Mouse (Mus musculus) midbrain, embryonic 11.5 days (tissue): ENCODE measurements around the gene Crtac1. TPM values are rescaled to one million over a fixed set of nuclear protein-coding genes. Genes with fewer than 3 reads are reported as not detected.

Source experiments
- ATAC-seq: fragments of 200-750 bp; cut with Nextera tagmentation; 2 replicates; pipeline ENCODE4 v1.8.0; 2017; ENCODE audit warnings: moderate TSS enrichment, moderate library complexity; ENCODE audit not compliant: low FRiP score
- DNase-seq: peaks from one replicate; pipeline ENCODE4 v3.0.0; 2015; ENCODE audit warnings: low spot score; ENCODE audit errors: missing footprints
- H3K27ac ChIP-seq: fragments of 300-500 bp; sonication (generic); 2 replicates; pipeline ENCODE4 v1.5.1; 2014; ENCODE audit warnings: low read depth, low read length
- H3K27me3 ChIP-seq: fragments of 300-500 bp; sonication (generic); 2 replicates; pipeline ENCODE4 v1.6.1; 2014; ENCODE audit warnings: mild to moderate bottlenecking, low read length, moderate library complexity, mixed read lengths; ENCODE audit not compliant: control insufficient read depth, insufficient read depth
- H3K36me3 ChIP-seq: fragments of 300-500 bp; sonication (generic); 2 replicates; pipeline ENCODE4 v1.6.1; 2014; ENCODE audit warnings: mild to moderate bottlenecking, low read length, moderate library complexity, mixed read lengths; ENCODE audit not compliant: control insufficient read depth, insufficient read depth
- H3K4me1 ChIP-seq: fragments of 300-500 bp; sonication (generic); 2 replicates; pipeline ENCODE4 v1.6.1; 2014; ENCODE audit warnings: low read length; ENCODE audit not compliant: control insufficient read depth, insufficient read depth
- H3K4me2 ChIP-seq: fragments of 300-500 bp; sonication (generic); 2 replicates; pipeline ENCODE4 v1.6.1; 2014; ENCODE audit warnings: mild to moderate bottlenecking, moderate library complexity
- H3K4me3 ChIP-seq: fragments of 300-500 bp; sonication (generic); 2 replicates; pipeline ENCODE4 v1.5.1; 2014; ENCODE audit warnings: low read depth, low read length
- H3K9ac ChIP-seq: fragments of 300-500 bp; sonication (generic); 2 replicates; pipeline ENCODE4 v1.6.1; 2014; ENCODE audit warnings: low read length
- H3K9me3 ChIP-seq: fragments of 300-500 bp; sonication (generic); 2 replicates; pipeline ENCODE4 v1.6.1; 2016; ENCODE audit warnings: low read length; ENCODE audit not compliant: control insufficient read depth
- WGBS: fragments of 180-500 bp; shearing (Covaris S2); extraction: QIAGEN DNeasy Blood & Tissue Kit; methylation state at CpG from one replicate; pipeline ENCODE4 v1.1.7; 2014; 5-methylcytosine and 5-hydroxymethylcytosine counted together
- polyA plus RNA-seq: library from polyadenylated mRNA; unstranded; fragments of >200 nt; fragmentation: Nextera tagmentation; extraction: Ambion mirVana; gene quantifications from 2 replicates; pipeline ENCODE4 v1.2.1, GENCODE M21; 2014

The Crtac1 gene
- polyA plus RNA-seq, 1 experiment from 2014 or later, result 3.3 TPM

- H3K4me3 ChIP-seq, result no peak overlapping the region
- DNase-seq, result peak; percentile 90
- whole genome bisulfite sequencing, result 43% methylated on average over 8 of the region's 8 CpGs
- H3K4me1 ChIP-seq, result peaks cover 6% of the 10 kb centered on the region
- ATAC-seq, result no peak
- no peak overlapping the region for H3K9ac ChIP-seq
- no peaks in the 10 kb centered on the region for H3K9me3 ChIP-seq
- H3K4me2 ChIP-seq, result no peak overlapping the region
- H3K27ac ChIP-seq, result no peak overlapping the region
- H3K27me3 ChIP-seq, result no peaks in the 10 kb centered on the region
- H3K36me3 ChIP-seq, result no peaks in the 10 kb centered on the region
Measured at GRCm38 (mm10) chr19:42379798-42380197, 51.8 kb downstream of the Crtac1 start.

- H3K27me3 ChIP-seq, result no peaks in the 10 kb centered on the region
- H3K4me2 ChIP-seq, result no peak overlapping the region
- 79% methylated on average over 3 of the region's 3 CpGs for WGBS
- H3K9ac ChIP-seq, result no peak overlapping the region
- H3K36me3 ChIP-seq, result no peaks in the 10 kb centered on the region
- ATAC-seq (no peak), DNase-seq (no peak)
- no peak overlapping the region for H3K4me3 ChIP-seq
- no peaks in the 10 kb centered on the region for H3K9me3 ChIP-seq
- peaks cover 3% of the 10 kb centered on the region for H3K4me1 ChIP-seq
- H3K27ac ChIP-seq, result no peak overlapping the region
Measured at GRCm38 (mm10) chr19:42377206-42377605, 54.4 kb downstream of the Crtac1 start.

GRCm38 (mm10) chr19:42363551-42363950, 68.0 kb downstream of the Crtac1 start:
- Histone ChIP-seq H3K36me3 (no peaks in the 10 kb centered on the region), H3K4me2 (no peak overlapping the region), H3K4me1 (peaks cover 4% of the 10 kb centered on the region; the same call in 1 of the 2 replicates), H3K27me3 (no peaks in the 10 kb centered on the region), H3K9me3 (no peaks in the 10 kb centered on the region), H3K9ac (no peak overlapping the region), H3K27ac (no peak overlapping the region), H3K4me3 (no peak overlapping the region)
- DNase-seq (no peak), ATAC-seq (no peak)
- WGBS, result 91% methylated on average over 4 of the region's 4 CpGs

- H3K4me1 ChIP-seq, result peaks cover 4% of the 10 kb centered on the region; the same call in 1 of the 2 replicates
- H3K9ac ChIP-seq, result no peak overlapping the region
- no peaks in the 10 kb centered on the region for H3K36me3 ChIP-seq
- WGBS, result 52% methylated on average over 7 of the region's 7 CpGs
- H3K9me3 ChIP-seq, result no peaks in the 10 kb centered on the region
- DNase-seq, result no peak
- H3K4me3 ChIP-seq, result no peak overlapping the region
- ATAC-seq, result no peak
- H3K27me3 ChIP-seq, result no peaks in the 10 kb centered on the region
- H3K4me2 ChIP-seq, result no peak overlapping the region
- no peak overlapping the region for H3K27ac ChIP-seq
Measured at GRCm38 (mm10) chr19:42358406-42358805, 73.2 kb downstream of the Crtac1 start.

GRCm38 (mm10) chr19:42356854-42357253, 74.7 kb downstream of the Crtac1 start:
- 82% methylated on average over 5 of the region's 5 CpGs for WGBS

GRCm38 (mm10) chr19:42355476-42355875, 76.1 kb downstream of the Crtac1 start:
- peaks cover 4% of the 10 kb centered on the region; the same call in 1 of the 2 replicates for H3K4me1 ChIP-seq
- no peak for DNase-seq
- no peaks in the 10 kb centered on the region for H3K27me3 ChIP-seq
- no peaks in the 10 kb centered on the region for H3K9me3 ChIP-seq
- no peak for ATAC-seq
- H3K9ac ChIP-seq, result no peak overlapping the region
- 96% methylated on average over 16 of the region's 16 CpGs for WGBS
- H3K4me3 ChIP-seq, result no peak overlapping the region
- H3K4me2 ChIP-seq, result no peak overlapping the region
- H3K36me3 ChIP-seq, result no peaks in the 10 kb centered on the region
- no peak overlapping the region for H3K27ac ChIP-seq

More at GRCm38 (mm10) chr19:42356854-42357253, 74.7 kb downstream of the Crtac1 start:
- H3K4me2 ChIP-seq, result no peak overlapping the region
- H3K4me3 ChIP-seq, result no peak overlapping the region
- peaks cover 4% of the 10 kb centered on the region; the same call in 1 of the 2 replicates for H3K4me1 ChIP-seq
- DNase-seq (no peak), ATAC-seq (no peak)
- no peaks in the 10 kb centered on the region for H3K27me3 ChIP-seq
- H3K9ac ChIP-seq, result no peak overlapping the region
- H3K27ac ChIP-seq, result no peak overlapping the region
- no peaks in the 10 kb centered on the region for H3K36me3 ChIP-seq
- no peaks in the 10 kb centered on the region for H3K9me3 ChIP-seq

- Histone ChIP-seq H3K9me3 (no peaks in the 10 kb centered on the region), H3K9ac (no peak overlapping the region), H3K4me1 (no peaks in the 10 kb centered on the region), H3K4me3 (no peak overlapping the region), H3K27ac (no peak overlapping the region), H3K27me3 (no peaks in the 10 kb centered on the region), H3K4me2 (no peak overlapping the region), H3K36me3 (no peaks in the 10 kb centered on the region)
- DNase-seq, result peak; percentile 87
- 40% methylated on average over 6 of the region's 6 CpGs for WGBS
- ATAC-seq, result no peak
Measured at GRCm38 (mm10) chr19:42341183-42341582, 90.4 kb downstream of the Crtac1 start.

- Histone ChIP-seq H3K27ac (no peak overlapping the region), H3K27me3 (no peaks in the 10 kb centered on the region), H3K9me3 (no peaks in the 10 kb centered on the region), H3K9ac (no peak overlapping the region), H3K4me2 (no peak overlapping the region), H3K36me3 (no peaks in the 10 kb centered on the region), H3K4me1 (no peaks in the 10 kb centered on the region), H3K4me3 (no peak overlapping the region)
- DNase-seq (peak; percentile 77), ATAC-seq (no peak)
- WGBS, result 57% methylated on average over 9 of the region's 9 CpGs
Measured at GRCm38 (mm10) chr19:42332081-42332736, 99.4 kb downstream of the Crtac1 start.

- no peaks in the 10 kb centered on the region for H3K27me3 ChIP-seq
- no peak overlapping the region for H3K4me3 ChIP-seq
- DNase-seq (peak; percentile 51), ATAC-seq (no peak)
- no peaks in the 10 kb centered on the region for H3K9me3 ChIP-seq
- H3K4me1 ChIP-seq, result no peaks in the 10 kb centered on the region
- H3K9ac ChIP-seq, result no peak overlapping the region
- 86% methylated on average over 7 of the region's 7 CpGs for WGBS
- no peak overlapping the region for H3K4me2 ChIP-seq
- H3K36me3 ChIP-seq, result no peaks in the 10 kb centered on the region
- H3K27ac ChIP-seq, result no peak overlapping the region
Measured at GRCm38 (mm10) chr19:42331446-42331845, 100.1 kb downstream of the Crtac1 start.
